Mouse (Mus musculus): ENCODE results near the gene Gfod1. TPM values are rescaled to one million over a fixed set of nuclear protein-coding genes. Genes with fewer than 3 reads are reported as not detected.

The Gfod1 gene
- total and polyA plus RNA-seq, 3 experiments = 0.30 to 0.70 (median 0.36) TPM

DNA sequence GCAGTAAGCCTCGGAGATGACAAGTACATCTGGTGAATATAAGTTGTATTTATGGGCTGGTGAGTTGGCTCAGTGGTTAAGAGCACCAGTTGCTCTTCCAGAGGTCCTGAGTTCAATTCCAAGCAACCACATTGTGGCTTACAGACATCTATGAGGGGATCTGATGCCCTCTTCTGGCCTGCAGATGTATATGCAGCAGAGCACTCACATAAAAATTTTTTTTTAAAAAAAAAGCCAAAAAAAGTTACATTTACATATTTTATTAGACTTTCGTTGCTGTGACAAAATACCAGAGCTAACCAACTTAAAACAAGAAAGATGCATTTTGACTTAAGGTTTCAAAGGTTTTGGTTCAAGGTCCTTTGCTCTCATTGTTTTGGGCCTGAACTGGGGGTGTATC lies 17.5 kb upstream of the Gfod1 start:
- peak; percentile 21 for DNase-seq (ENCODE audit: extremely low read depth)
- H3K4me1 ChIP-seq (ENCODE audit: control insufficient read depth in 1 of 2, insufficient read depth in 2 of 2) = no peaks in the 10 kb centered on the region
- TF ChIP-seq ZKSCAN1 (IDR thresholded peaks at IDR 0.05; ENCODE audit: borderline replicate concordance, low read depth, low read length) (no peak), RAD21 (IDR thresholded peaks at IDR 0.05; ENCODE audit: low read depth, low read length) (peak; percentile 42), SMC3 (IDR thresholded peaks at IDR 0.05; ENCODE audit: low read depth, low read length) (peak; percentile 58), JUND (conservative IDR thresholded peaks at IDR 0.05; ENCODE audit: low read depth, low read length) (no peak), ZNF384 (IDR thresholded peaks at IDR 0.05; ENCODE audit: low read depth, low read length) (peak; percentile 81), CTCF (conservative IDR thresholded peaks at IDR 0.05 in 1 of 2, IDR thresholded peaks at IDR 0.05 in 1 of 2; ENCODE audit: low read depth in 2 of 2, low read length in 2 of 2) (peak in 1 of 2 experiments; percentile 58; a peak in 2 of 4 replicates), PAX5 (IDR thresholded peaks at IDR 0.05; ENCODE audit: low read length) (no peak)
- H3K27ac ChIP-seq (ENCODE audit: insufficient read depth, low read depth) = no peak overlapping the region
- no peaks in the 10 kb centered on the region for H3K27me3 ChIP-seq (replicated peaks)
- no peak overlapping the region for H3K4me2 ChIP-seq (ENCODE audit: insufficient read depth, low read depth, poor library complexity, severe bottlenecking)
- H3K4me3 ChIP-seq (replicated peaks in 1 of 3; ENCODE audit: low read depth in 2 of 3, low read length in 2 of 3, poor library complexity in 1 of 3) = no peak overlapping the region
- no peaks in the 10 kb centered on the region for H3K36me3 ChIP-seq (replicated peaks in 1 of 2; ENCODE audit: control insufficient read depth in 1 of 2, insufficient read depth in 1 of 2, low read length in 1 of 2)
- dilution Hi-C loops (cut with MboI; ENCODE audit: extremely low pct_ligation_motif_present, extremely low pct_unique_long_range_greater_than_20kb, low sequenced_read_pairs) (no loop called here), in situ Hi-C loops (cut with MboI; ENCODE audit: low pct_ligation_motif_present, low pct_unique_long_range_greater_than_20kb, low sequenced_read_pairs) (loop anchor here (5.0 kb wide), 1 partner anchor 129 kb away; no protein-coding TSS in a partner anchor)
- H3K79me2 ChIP-seq (replicated peaks; ENCODE audit: control insufficient read depth, extremely low read depth, insufficient read depth, poor library complexity, severe bottlenecking) = no peaks in the 10 kb centered on the region
- H3K9me3 ChIP-seq (replicated peaks; ENCODE audit: low read length) = no peaks in the 10 kb centered on the region
- H3K9ac ChIP-seq (ENCODE audit: insufficient read depth, low read depth) = no peak overlapping the region

DNA sequence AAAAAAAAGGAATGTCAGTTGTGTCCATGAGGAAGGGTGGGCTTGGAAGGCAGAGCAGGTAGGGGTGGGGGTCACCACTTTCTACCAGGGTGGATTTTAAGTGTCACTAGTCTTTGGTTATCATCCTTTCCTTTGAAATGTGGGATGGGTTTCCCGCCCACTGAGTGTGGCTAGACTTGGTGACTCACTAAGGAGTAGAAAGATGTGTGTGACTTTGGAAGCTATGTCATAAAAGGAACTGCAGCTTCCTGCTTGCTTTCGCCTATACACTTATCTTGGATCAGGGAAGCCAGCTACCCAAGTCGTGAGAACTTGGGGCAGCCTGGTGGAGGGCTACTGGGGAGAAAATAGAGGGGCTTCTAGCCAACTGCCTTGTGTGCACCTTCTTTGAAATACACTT lies 15.4 kb upstream of the Gfod1 start:
- dilution Hi-C loops (cut with MboI; ENCODE audit: extremely low pct_ligation_motif_present, extremely low pct_unique_long_range_greater_than_20kb, low sequenced_read_pairs) (no loop called here), in situ Hi-C loops (cut with MboI; ENCODE audit: low pct_ligation_motif_present, low pct_unique_long_range_greater_than_20kb, low sequenced_read_pairs) (no loop called here)
- H3K9ac ChIP-seq (ENCODE audit: insufficient read depth, low read depth) = no peak overlapping the region
- H3K36me3 ChIP-seq (replicated peaks in 1 of 2; ENCODE audit: control insufficient read depth in 1 of 2, insufficient read depth in 1 of 2, low read length in 1 of 2) = no peaks in the 10 kb centered on the region
- H3K4me1 ChIP-seq (ENCODE audit: control insufficient read depth in 1 of 2, insufficient read depth in 2 of 2) = no peaks in the 10 kb centered on the region
- H3K27ac ChIP-seq (ENCODE audit: insufficient read depth, low read depth) = no peak overlapping the region
- no peaks in the 10 kb centered on the region for H3K9me3 ChIP-seq (replicated peaks; ENCODE audit: low read length)
- H3K4me2 ChIP-seq (ENCODE audit: insufficient read depth, low read depth, poor library complexity, severe bottlenecking) = no peak overlapping the region
- H3K27me3 ChIP-seq (replicated peaks) = no peaks in the 10 kb centered on the region
- no peak for DNase-seq (ENCODE audit: extremely low read depth)
- no peaks in the 10 kb centered on the region for H3K79me2 ChIP-seq (replicated peaks; ENCODE audit: control insufficient read depth, extremely low read depth, insufficient read depth, poor library complexity, severe bottlenecking)
- H3K4me3 ChIP-seq (replicated peaks in 1 of 3; ENCODE audit: low read depth in 2 of 3, low read length in 2 of 3, poor library complexity in 1 of 3) = no peak overlapping the region
- no peak for TF ChIP-seq ELF1 (IDR thresholded peaks at IDR 0.05; ENCODE audit: low read depth, low read length)
- TF ChIP-seq CTCF (conservative IDR thresholded peaks at IDR 0.05 in 1 of 2, IDR thresholded peaks at IDR 0.05 in 1 of 2; ENCODE audit: low read depth in 2 of 2, low read length in 2 of 2) = no peak
- no peak for TF ChIP-seq POLR2AphosphoS2 (IDR thresholded peaks at IDR 0.05; ENCODE audit: low read depth, low read length)
- TF ChIP-seq ZKSCAN1 (IDR thresholded peaks at IDR 0.05; ENCODE audit: borderline replicate concordance, low read depth, low read length) = no peak
- TF ChIP-seq CHD1 (IDR thresholded peaks at IDR 0.05; ENCODE audit: low read depth, low read length) = no peak
- no peak for TF ChIP-seq MAFK (IDR thresholded peaks at IDR 0.05; ENCODE audit: insufficient replicate concordance, low read length)
- TF ChIP-seq TCF12 (IDR thresholded peaks at IDR 0.05; ENCODE audit: low read depth, low read length) = no peak
- no peak for TF ChIP-seq JUND (conservative IDR thresholded peaks at IDR 0.05; ENCODE audit: low read depth, low read length)
- TF ChIP-seq ZMIZ1 (IDR thresholded peaks at IDR 0.05; ENCODE audit: low read depth, low read length) = no peak
- no peak for TF ChIP-seq CHD2 (IDR thresholded peaks at IDR 0.05; ENCODE audit: low read length)
- no peak for TF ChIP-seq MAX (IDR thresholded peaks at IDR 0.05; ENCODE audit: low read length)
- TF ChIP-seq SIN3A (IDR thresholded peaks at IDR 0.05; ENCODE audit: low read length) = no peak
- TF ChIP-seq USF2 (conservative IDR thresholded peaks at IDR 0.05; ENCODE audit: low read depth, low read length) = no peak
- TF ChIP-seq USF1 (IDR thresholded peaks at IDR 0.05; ENCODE audit: low read depth, low read length) = no peak
- no peak for TF ChIP-seq E2F4 (IDR thresholded peaks at IDR 0.05; ENCODE audit: insufficient replicate concordance, low read depth, low read length)
